Mouse (Mus musculus) E14TG2a.4 (cell line): ENCODE measurements around the gene Gm20388.

ENCODE experiments used
- CTCF ChIP-seq: conservative IDR thresholded peaks from 2 replicates; pipeline ENCODE4 v1.5.1; 2014; ENCODE audit warnings: low read length
- NANOG ChIP-seq: IDR thresholded peaks from 2 replicates; pipeline ENCODE4 v1.6.1; 2014; ENCODE audit warnings: borderline replicate concordance, low read length, mixed read lengths

- TF ChIP-seq CTCF (no peak), NANOG (no peak)
Measured at GRCm38 (mm10) chr8:122962046-122962445, 3051.4 kb downstream of the Gm20388 start.
